24 mouse cellular contexts compared by ENCODE assay signal in genomic region chr7:142317216-142317615, GRCm38 (mm10). TPM values are rescaled to one million over a fixed set of nuclear protein-coding genes. Genes with fewer than 3 reads are reported as not detected.
DNase-seq lines count a peak whose midpoint lies in the region; ATAC-seq and TF ChIP-seq lines count a peak whose summit lies in the region.
"Had no signal": no experiment of that assay in that cellular context is flagged by ENCODE, and none has a peak within 500 bp of the region (broad histone marks: within the 10 kb centered on the region; RNA-seq: fewer than 3 reads in every experiment).

No protein-coding gene starts in this region.

- 60% methylated on average over 5 of the region's 5 CpGs for WGBS in heart, embryonic 12.5 days
- WGBS in intestine, embryonic 16.5 days = 69% methylated on average over 5 of the region's 5 CpGs
- WGBS in intestine, postnatal 0 days = 74% methylated on average over 5 of the region's 5 CpGs
- 42% methylated on average over 5 of the region's 5 CpGs for WGBS in limb, embryonic 11.5 days

- TF ChIP-seq CTCF in intestine, postnatal 0 days (IDR thresholded peaks at IDR 0.05; ENCODE audit: low read depth) = no peak

- no peak for ATAC-seq in heart, embryonic 12.5 days (ENCODE audit: insufficient number of reproducible peaks, low FRiP score)
- ATAC-seq in intestine, embryonic 16.5 days = peak; percentile 15; the same call in 1 of the 2 replicates
- ATAC-seq in intestine, postnatal 0 days = no peak
- ATAC-seq in limb, embryonic 11.5 days (ENCODE audit: insufficient number of reproducible peaks, low FRiP score, low TSS enrichment, low read depth) = no peak

- no peaks in the 10 kb centered on the region for H3K27me3 ChIP-seq in heart, embryonic 12.5 days (replicated peaks)
- no peaks in the 10 kb centered on the region for H3K27me3 ChIP-seq in intestine, embryonic 16.5 days (replicated peaks; ENCODE audit: control insufficient read depth, insufficient read depth, low read length)
- no peaks in the 10 kb centered on the region for H3K27me3 ChIP-seq in intestine, postnatal 0 days (replicated peaks; ENCODE audit: control insufficient read depth, insufficient read depth, low read length)
- H3K27me3 ChIP-seq in limb, embryonic 11.5 days (ENCODE audit: control insufficient read depth, insufficient read depth, low read length) = no peaks in the 10 kb centered on the region
- H3K27me3 ChIP-seq: embryonic facial prominence, embryonic 13.5 days; hindbrain, embryonic 12.5 days had no signal

- H3K9me3 ChIP-seq in heart, embryonic 12.5 days (replicated peaks) = no peaks in the 10 kb centered on the region
- no peaks in the 10 kb centered on the region for H3K9me3 ChIP-seq in intestine, embryonic 16.5 days (ENCODE audit: control insufficient read depth, low read length)
- no peaks in the 10 kb centered on the region for H3K9me3 ChIP-seq in intestine, postnatal 0 days (ENCODE audit: control insufficient read depth)
- H3K9me3 ChIP-seq in limb, embryonic 11.5 days (ENCODE audit: control insufficient read depth, low read length) = no peaks in the 10 kb centered on the region
- H3K9me3 ChIP-seq: embryonic facial prominence, embryonic 13.5 days; hindbrain, embryonic 12.5 days; megakaryocyte, embryonic 14.5 days had no signal

- no peak overlapping the region for H3K4me3 ChIP-seq in heart, embryonic 12.5 days
- H3K4me3 ChIP-seq in intestine, embryonic 16.5 days (ENCODE audit: low read length) = no peak overlapping the region
- no peak overlapping the region for H3K4me3 ChIP-seq in intestine, postnatal 0 days (ENCODE audit: low read depth, low read length)
- H3K4me3 ChIP-seq in limb, embryonic 11.5 days (ENCODE audit: low read depth, low read length) = no peak overlapping the region
- H3K4me3 ChIP-seq: embryonic facial prominence, embryonic 13.5 days; heart, adult 2 months; hindbrain, embryonic 12.5 days; megakaryocyte, embryonic 14.5 days had no signal

- intact Hi-C loops in heart, postnatal 14 days (cut with DNase I) = loop anchor here (2.0 to 5.0 kb wide), 5 partner anchors 18 to 358 kb away; no protein-coding TSS in a partner anchor

- peaks cover 46% of the 10 kb centered on the region for H3K4me1 ChIP-seq in heart, embryonic 12.5 days (replicated peaks)
- H3K4me1 ChIP-seq in intestine, embryonic 16.5 days (ENCODE audit: control insufficient read depth, insufficient read depth, low read length) = peaks cover 7% of the 10 kb centered on the region; the same call in 1 of the 2 replicates
- H3K4me1 ChIP-seq in intestine, postnatal 0 days (replicated peaks; ENCODE audit: control insufficient read depth, insufficient read depth, low read length) = no peaks in the 10 kb centered on the region
- H3K4me1 ChIP-seq in limb, embryonic 11.5 days (ENCODE audit: control insufficient read depth, insufficient read depth, low read length) = peaks cover 8% of the 10 kb centered on the region; the same call in 1 of the 2 replicates

- no peak for DNase-seq in heart, postnatal 14 days
- peak; percentile 46 for DNase-seq in embryo, embryonic 10.5 days (ENCODE audit: low spot score)
- DNase-seq in limb, embryonic 11.5 days (ENCODE audit: low spot score) = no peak
- DNase-seq in natural killer cell, adult 2 months (ENCODE audit: low spot score in 2 of 2) = no peak
- DNase-seq in cerebellum, postnatal 10 days = no peak
- DNase-seq: adrenal gland, postnatal 36 days; cerebellum, adult 11-12 months; gastrocnemius, postnatal 14 days; lung, adult 18-20 months had no signal

- H3K27ac ChIP-seq in heart, embryonic 12.5 days (ENCODE audit: poor library complexity, severe bottlenecking) = peak overlapping the region; percentile 36; the same call in 1 of the 2 replicates
- 0 out of 2 replicates have a peak overlapping the region, but pooled peaks have one; percentile 6 for H3K27ac ChIP-seq in intestine, embryonic 16.5 days (ENCODE audit: low read length)
- H3K27ac ChIP-seq in intestine, postnatal 0 days (ENCODE audit: low read depth, low read length) = no peak overlapping the region
- H3K27ac ChIP-seq in limb, embryonic 11.5 days (replicated peaks; ENCODE audit: low read depth, low read length) = no peak overlapping the region
- H3K27ac ChIP-seq: embryonic facial prominence, embryonic 13.5 days; heart, adult 2 months; hindbrain, embryonic 12.5 days; kidney, postnatal 0 days had no signal

- no peaks in the 10 kb centered on the region for H3K36me3 ChIP-seq in heart, embryonic 12.5 days
- H3K36me3 ChIP-seq in intestine, embryonic 16.5 days (ENCODE audit: control insufficient read depth, insufficient read depth, low read length) = no peaks in the 10 kb centered on the region
- no peaks in the 10 kb centered on the region for H3K36me3 ChIP-seq in intestine, postnatal 0 days (ENCODE audit: control insufficient read depth, insufficient read depth)
- H3K36me3 ChIP-seq in limb, embryonic 11.5 days (ENCODE audit: control insufficient read depth, insufficient read depth, low read length) = no peaks in the 10 kb centered on the region
- H3K36me3 ChIP-seq: embryonic facial prominence, embryonic 13.5 days; hindbrain, embryonic 12.5 days had no signal

- no peak overlapping the region for H3K9ac ChIP-seq in heart, embryonic 12.5 days
- H3K9ac ChIP-seq in intestine, embryonic 16.5 days (ENCODE audit: low read depth, low read length) = 0 out of 2 replicates have a peak overlapping the region, but pooled peaks have one; percentile 7
- H3K9ac ChIP-seq in intestine, postnatal 0 days (ENCODE audit: low read depth, low read length) = no peak overlapping the region
- H3K9ac ChIP-seq in limb, embryonic 11.5 days (ENCODE audit: low read length) = 0 out of 2 replicates have a peak overlapping the region, but pooled peaks have one; percentile 4
- H3K9ac ChIP-seq: embryonic facial prominence, embryonic 13.5 days; hindbrain, embryonic 12.5 days had no signal

- H3K4me2 ChIP-seq in heart, embryonic 12.5 days = no peak overlapping the region
- H3K4me2 ChIP-seq in intestine, embryonic 16.5 days (ENCODE audit: low read depth, low read length) = no peak overlapping the region
- H3K4me2 ChIP-seq in intestine, postnatal 0 days (replicated peaks; ENCODE audit: low read depth) = no peak overlapping the region
- H3K4me2 ChIP-seq in limb, embryonic 11.5 days (ENCODE audit: low read depth, severe bottlenecking) = no peak overlapping the region
- H3K4me2 ChIP-seq: embryonic facial prominence, embryonic 13.5 days; hindbrain, embryonic 12.5 days had no signal

RNA-seq across cellular contexts. Expression of gene Krtap5-4, which starts 13.9 kb away (rescaled TPM):
- not detected in 2 replicates for polyA plus RNA-seq in heart, embryonic 12.5 days (2016; fragmentation: Nextera tagmentation; extraction: Ambion mirVana)
- not detected for total RNA-seq in heart, postnatal 14 days (2021)
- polyA plus RNA-seq in intestine, embryonic 16.5 days (2015; fragmentation: Nextera tagmentation; extraction: Ambion mirVana) = not detected in 2 replicates
- not detected in 2 replicates for polyA plus RNA-seq in intestine, postnatal 0 days (2015; fragmentation: Nextera tagmentation; extraction: Ambion mirVana)
- not detected in 2 replicates for polyA plus RNA-seq in limb, embryonic 11.5 days (2014; fragmentation: Nextera tagmentation; extraction: Ambion mirVana)
- total RNA-seq: adrenal gland, postnatal 36 days; CH12.LX; gastrocnemius, postnatal 14 days; heart, adult 2 months; layer of hippocampus, postnatal 25 days; left cerebral cortex, postnatal 10 days; liver, adult 2 months; MEL had no signal
- polyA plus RNA-seq: embryonic facial prominence, embryonic 13.5 days; forebrain, embryonic 14.5 days; heart, adult 2 months; hindbrain, embryonic 12.5 days; kidney, postnatal 0 days; liver, adult 2 months; neural tube, embryonic 11.5 days had no signal

RNA-seq across cellular contexts. Expression of gene Krtap5-1, which starts 20.3 kb away (rescaled TPM):
- not detected in 2 replicates for polyA plus RNA-seq in heart, embryonic 12.5 days (2016; fragmentation: Nextera tagmentation; extraction: Ambion mirVana)
- total RNA-seq in heart, postnatal 14 days (2021) = not detected
- polyA plus RNA-seq in intestine, embryonic 16.5 days (2015; fragmentation: Nextera tagmentation; extraction: Ambion mirVana) = not detected in 2 replicates
- not detected in 2 replicates for polyA plus RNA-seq in intestine, postnatal 0 days (2015; fragmentation: Nextera tagmentation; extraction: Ambion mirVana)
- not detected in 2 replicates for polyA plus RNA-seq in limb, embryonic 11.5 days (2014; fragmentation: Nextera tagmentation; extraction: Ambion mirVana)
- total RNA-seq: adrenal gland, postnatal 36 days; CH12.LX; gastrocnemius, postnatal 14 days; heart, adult 2 months; layer of hippocampus, postnatal 25 days; left cerebral cortex, postnatal 10 days; liver, adult 2 months; MEL had no signal
- polyA plus RNA-seq: embryonic facial prominence, embryonic 13.5 days; forebrain, embryonic 14.5 days; heart, adult 2 months; hindbrain, embryonic 12.5 days; kidney, postnatal 0 days; liver, adult 2 months; neural tube, embryonic 11.5 days had no signal

RNA-seq across cellular contexts. Expression of gene Gm4559, which starts 43.1 kb away (rescaled TPM):
- not detected in 2 replicates for polyA plus RNA-seq in heart, embryonic 12.5 days (2016; fragmentation: Nextera tagmentation; extraction: Ambion mirVana)
- total RNA-seq in heart, postnatal 14 days (2021) = not detected
- not detected in 2 replicates for polyA plus RNA-seq in intestine, embryonic 16.5 days (2015; fragmentation: Nextera tagmentation; extraction: Ambion mirVana)
- not detected in 2 replicates for polyA plus RNA-seq in intestine, postnatal 0 days (2015; fragmentation: Nextera tagmentation; extraction: Ambion mirVana)
- not detected in 2 replicates for polyA plus RNA-seq in limb, embryonic 11.5 days (2014; fragmentation: Nextera tagmentation; extraction: Ambion mirVana)
- total RNA-seq: adrenal gland, postnatal 36 days; CH12.LX; gastrocnemius, postnatal 14 days; heart, adult 2 months; layer of hippocampus, postnatal 25 days; left cerebral cortex, postnatal 10 days; liver, adult 2 months; MEL had no signal
- polyA plus RNA-seq: embryonic facial prominence, embryonic 13.5 days; forebrain, embryonic 14.5 days; heart, adult 2 months; hindbrain, embryonic 12.5 days; kidney, postnatal 0 days; liver, adult 2 months; neural tube, embryonic 11.5 days had no signal

RNA-seq across cellular contexts. Expression of gene Ifitm10, which starts 56.3 kb away (rescaled TPM):
- polyA plus RNA-seq in heart, embryonic 12.5 days (2016; fragmentation: Nextera tagmentation; extraction: Ambion mirVana) = 5.4 and 7.4 TPM in 2 replicates
- total RNA-seq in heart, postnatal 14 days (2021) = 1 to 10 TPM; 1.7 to 2.1 TPM
- 1.8 and 2.4 TPM in 2 replicates for polyA plus RNA-seq in intestine, embryonic 16.5 days (2015; fragmentation: Nextera tagmentation; extraction: Ambion mirVana)
- 1.5 and 1.6 TPM in 2 replicates for polyA plus RNA-seq in intestine, postnatal 0 days (2015; fragmentation: Nextera tagmentation; extraction: Ambion mirVana)
- 0.27 and 0.72 TPM in 2 replicates for polyA plus RNA-seq in limb, embryonic 11.5 days (2014; fragmentation: Nextera tagmentation; extraction: Ambion mirVana)
- total RNA-seq: CH12.LX, MEL had no signal
- polyA plus RNA-seq: neural tube, embryonic 11.5 days had no signal

RNA-seq across cellular contexts. Expression of gene Gm2431, which starts 59.1 kb away (rescaled TPM):
- not detected in 2 replicates for polyA plus RNA-seq in heart, embryonic 12.5 days (2016; fragmentation: Nextera tagmentation; extraction: Ambion mirVana)
- total RNA-seq in heart, postnatal 14 days (2021) = not detected
- not detected in 2 replicates for polyA plus RNA-seq in intestine, embryonic 16.5 days (2015; fragmentation: Nextera tagmentation; extraction: Ambion mirVana)
- not detected in 2 replicates for polyA plus RNA-seq in intestine, postnatal 0 days (2015; fragmentation: Nextera tagmentation; extraction: Ambion mirVana)
- polyA plus RNA-seq in limb, embryonic 11.5 days (2014; fragmentation: Nextera tagmentation; extraction: Ambion mirVana) = not detected in 2 replicates
- total RNA-seq: adrenal gland, postnatal 36 days; CH12.LX; gastrocnemius, postnatal 14 days; heart, adult 2 months; layer of hippocampus, postnatal 25 days; left cerebral cortex, postnatal 10 days; liver, adult 2 months; MEL had no signal
- polyA plus RNA-seq: embryonic facial prominence, embryonic 13.5 days; forebrain, embryonic 14.5 days; heart, adult 2 months; hindbrain, embryonic 12.5 days; kidney, postnatal 0 days; liver, adult 2 months; neural tube, embryonic 11.5 days had no signal

Comparison
In these comparisons a context has a peak if more than half of its experiments do, and no peak if none do; other contexts are left out.
1. H3K27ac ChIP-seq: peak in heart, embryonic 12.5 days (single experiment) and intestine, embryonic 16.5 days (single experiment); none in intestine, postnatal 0 days (single experiment) and limb, embryonic 11.5 days (single experiment).
2. H3K9ac ChIP-seq: peak in intestine, embryonic 16.5 days (single experiment) and limb, embryonic 11.5 days (single experiment); none in heart, embryonic 12.5 days (single experiment) and intestine, postnatal 0 days (single experiment).